Mouse (Mus musculus) ES-Bruce4 (cell line): Measurements from ENCODE around the gene Ccno.

Source experiments
- CTCF ChIP-seq: IDR thresholded peaks from one replicate; pipeline ENCODE4 v1.8.1; 2011; ENCODE audit warnings: low read depth, low read length
- EP300 ChIP-seq: IDR thresholded peaks from 2 replicates; pipeline ENCODE4 v1.6.1; 2011; ENCODE audit warnings: low read depth, low read length; ENCODE audit not compliant: insufficient read depth
- POLR2A ChIP-seq: IDR thresholded peaks from one replicate; pipeline ENCODE4 v1.8.1; 2011; ENCODE audit warnings: low read length; ENCODE audit not compliant: insufficient read depth

- TF ChIP-seq CTCF (no peak), EP300 (no peak), POLR2A (no peak)
Measured at GRCm38 (mm10) chr13:112986451-112986950, 1.1 kb upstream of the Ccno start.
